Mouse (Mus musculus) neural tube, embryonic 14.5 days (tissue): ENCODE measurements at regions not wholly inside any gene's neighbourhood (a gene's known extent, or its start where the extent isn't known, plus 50 kb on each side); places are given as distances from the start of the nearest gene placed in this dataset.

ENCODE experiments used
- ATAC-seq: fragments of 200-750 bp; cut with Nextera tagmentation; 2 replicates; pipeline ENCODE4 v1.8.0; 2017; ENCODE audit warnings: low read depth, mild to moderate bottlenecking, moderate TSS enrichment, moderate library complexity
- H3K27ac ChIP-seq: fragments of 300-500 bp; sonication (generic); 2 replicates; pipeline ENCODE4 v1.5.1; 2014; ENCODE audit warnings: low read depth, mild to moderate bottlenecking, control low read depth, low read length, moderate library complexity, mixed read lengths
- H3K27me3 ChIP-seq: fragments of 300-500 bp; sonication (generic); 2 replicates; pipeline ENCODE4 v1.6.1; 2014; ENCODE audit warnings: low read length; ENCODE audit not compliant: control insufficient read depth, insufficient read depth
- H3K36me3 ChIP-seq: fragments of 300-500 bp; sonication (generic); 2 replicates; pipeline ENCODE4 v1.6.1; 2014; ENCODE audit warnings: low read length, mixed read lengths; ENCODE audit not compliant: control insufficient read depth, insufficient read depth
- H3K4me1 ChIP-seq: fragments of 300-500 bp; sonication (generic); 2 replicates; pipeline ENCODE4 v1.6.1; 2014; ENCODE audit warnings: low read length; ENCODE audit not compliant: control insufficient read depth, insufficient read depth
- H3K4me2 ChIP-seq: fragments of 300-500 bp; sonication (generic); 2 replicates; pipeline ENCODE4 v1.6.1; 2014; ENCODE audit warnings: mild to moderate bottlenecking, low read depth, low read length, control low read depth
- H3K4me3 ChIP-seq: fragments of 300-500 bp; sonication (generic); 2 replicates; pipeline ENCODE4 v1.5.1; 2014; ENCODE audit warnings: low read depth, low read length, control low read depth, mixed read lengths
- H3K9ac ChIP-seq: fragments of 300-500 bp; sonication (generic); replicated peaks from 2 replicates; pipeline ENCODE4 v1.6.1; 2014; ENCODE audit warnings: low read depth, mild to moderate bottlenecking, control low read depth, low read length, mixed read lengths
- H3K9me3 ChIP-seq: fragments of 300-500 bp; sonication (generic); 2 replicates; pipeline ENCODE4 v1.6.1; 2016; ENCODE audit warnings: low read length; ENCODE audit not compliant: control insufficient read depth
- WGBS: fragments of 180-500 bp; shearing (Covaris S2); extraction: QIAGEN DNeasy Blood & Tissue Kit; methylation state at CpG from one replicate; pipeline ENCODE4 v1.1.7; 2014; 5-methylcytosine and 5-hydroxymethylcytosine counted together

GRCm38 (mm10) chr17:41153736-41154453 is 219.0 kb upstream of the Cenpq start:
- H3K27ac ChIP-seq: no peak overlapping the region
- no peaks in the 10 kb centered on the region for H3K27me3 ChIP-seq
- WGBS: 70% methylated on average over 3 of the region's 3 CpGs
- H3K4me2 ChIP-seq: no peak overlapping the region
- H3K9me3 ChIP-seq: no peaks in the 10 kb centered on the region
- no peak; the same call in 1 of the 2 replicates for ATAC-seq
- no peaks in the 10 kb centered on the region for H3K36me3 ChIP-seq
- no peaks in the 10 kb centered on the region for H3K4me1 ChIP-seq
- H3K4me3 ChIP-seq: no peak overlapping the region
- H3K9ac ChIP-seq: no peak overlapping the region

DNA sequence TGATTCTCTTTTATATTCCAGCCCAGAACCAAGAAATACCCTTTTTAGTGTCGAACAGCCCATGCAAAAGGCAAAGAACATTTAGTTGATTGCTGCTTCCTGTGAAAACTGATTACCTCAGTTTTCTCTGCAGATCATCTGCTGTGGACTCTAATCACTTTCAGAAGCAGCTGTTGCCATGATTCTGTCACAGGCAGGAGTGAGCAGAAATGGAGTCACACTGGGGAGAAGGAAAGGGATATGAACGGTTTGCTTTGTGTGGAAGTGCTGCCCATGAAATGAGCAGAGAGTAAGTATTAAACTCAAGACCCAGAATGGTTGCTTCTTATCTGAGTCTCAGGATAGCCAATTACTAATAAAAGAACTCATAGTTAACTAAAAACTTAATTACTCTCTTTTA is 217.6 kb upstream of the Cenpq start:
- no peak overlapping the region for H3K4me2 ChIP-seq
- no peak overlapping the region for H3K4me3 ChIP-seq
- no peaks in the 10 kb centered on the region for H3K4me1 ChIP-seq
- ATAC-seq: no peak
- H3K9ac ChIP-seq: no peak overlapping the region
- 59% methylated on average over 2 of the region's 2 CpGs for WGBS
- H3K27me3 ChIP-seq: no peaks in the 10 kb centered on the region
- H3K27ac ChIP-seq: no peak overlapping the region
- no peaks in the 10 kb centered on the region for H3K9me3 ChIP-seq
- H3K36me3 ChIP-seq: no peaks in the 10 kb centered on the region

- 95% methylated on average over 4 of the region's 4 CpGs for WGBS
- Histone ChIP-seq H3K4me3 (no peak overlapping the region), H3K9me3 (no peaks in the 10 kb centered on the region), H3K9ac (no peak overlapping the region), H3K4me2 (no peak overlapping the region), H3K27ac (no peak overlapping the region), H3K27me3 (no peaks in the 10 kb centered on the region), H3K36me3 (no peaks in the 10 kb centered on the region), H3K4me1 (no peaks in the 10 kb centered on the region)
- no peak for ATAC-seq
These were observed 209.7 kb upstream of the Cenpq start for GRCm38 (mm10) chr17:41144523-41144922.

- Histone ChIP-seq H3K9ac (no peak overlapping the region), H3K4me2 (no peak overlapping the region), H3K4me1 (no peaks in the 10 kb centered on the region), H3K36me3 (no peaks in the 10 kb centered on the region), H3K4me3 (no peak overlapping the region), H3K9me3 (no peaks in the 10 kb centered on the region), H3K27ac (no peak overlapping the region), H3K27me3 (no peaks in the 10 kb centered on the region)
- 3% methylated on average over 4 of the region's 4 CpGs for WGBS
- peak; percentile 41; the same call in 1 of the 2 replicates for ATAC-seq
These were observed 190.7 kb upstream of the Cenpq start for GRCm38 (mm10) chr17:41125582-41125981.

GRCm38 (mm10) chr17:41122939-41123338 is 188.1 kb upstream of the Cenpq start:
- H3K27ac ChIP-seq: no peak overlapping the region
- H3K4me1 ChIP-seq: no peaks in the 10 kb centered on the region
- H3K4me3 ChIP-seq: no peak overlapping the region
- ATAC-seq: no peak
- H3K27me3 ChIP-seq: no peaks in the 10 kb centered on the region
- H3K9ac ChIP-seq: no peak overlapping the region
- no peaks in the 10 kb centered on the region for H3K9me3 ChIP-seq
- no peaks in the 10 kb centered on the region for H3K36me3 ChIP-seq
- H3K4me2 ChIP-seq: no peak overlapping the region

DNA sequence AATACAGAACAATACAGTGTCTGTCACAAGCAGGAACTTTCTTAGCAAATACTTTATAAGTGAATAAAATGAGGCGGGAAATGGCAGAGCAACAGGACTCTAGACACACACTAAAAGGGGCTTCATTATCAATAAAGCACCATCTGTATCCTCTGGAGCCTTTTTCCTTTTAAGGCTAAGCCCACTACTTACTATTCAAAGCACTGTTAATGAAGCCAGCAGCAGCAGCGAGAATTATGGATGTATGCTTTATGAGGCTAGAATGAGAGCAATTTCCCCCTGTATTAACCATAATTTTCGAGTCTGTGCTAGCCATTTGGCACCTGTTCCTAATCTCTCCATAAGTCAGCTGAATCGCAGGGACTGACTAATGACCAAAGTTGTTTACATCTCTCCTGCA is 169.1 kb upstream of the Cenpq start:
- Histone ChIP-seq H3K9ac (no peak overlapping the region), H3K4me3 (no peak overlapping the region), H3K27me3 (no peaks in the 10 kb centered on the region), H3K27ac (no peak overlapping the region), H3K36me3 (no peaks in the 10 kb centered on the region), H3K9me3 (no peaks in the 10 kb centered on the region), H3K4me1 (no peaks in the 10 kb centered on the region), H3K4me2 (no peak overlapping the region)
- WGBS: 52% methylated on average over 4 of the region's 4 CpGs
- peak; percentile 69; the same call in 1 of the 2 replicates for ATAC-seq

DNA sequence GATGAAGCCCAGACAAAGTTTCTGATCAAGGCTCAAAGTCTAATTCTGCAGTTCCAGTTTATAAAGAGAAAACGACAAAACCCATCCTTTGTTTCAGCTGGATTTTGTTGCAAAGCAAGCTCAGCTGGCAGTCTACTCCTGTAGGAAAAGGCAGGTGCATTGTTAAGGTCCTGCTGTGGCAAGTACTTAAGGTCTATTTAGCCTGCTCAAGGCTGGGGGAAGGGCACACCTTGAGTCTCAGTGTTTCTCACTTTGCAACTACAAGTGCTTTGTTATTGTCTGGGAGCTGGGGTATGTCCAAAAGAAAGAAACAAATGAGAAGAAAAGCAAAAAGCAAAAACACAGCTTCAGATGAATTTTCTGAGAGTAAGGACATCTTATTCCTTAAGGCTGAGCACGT is 136.0 kb upstream of the Cenpq start:
- ATAC-seq: no peak
- Histone ChIP-seq H3K27me3 (no peaks in the 10 kb centered on the region), H3K9ac (no peak overlapping the region), H3K4me1 (no peaks in the 10 kb centered on the region), H3K27ac (no peak overlapping the region), H3K36me3 (no peaks in the 10 kb centered on the region), H3K4me3 (no peak overlapping the region), H3K9me3 (no peaks in the 10 kb centered on the region), H3K4me2 (no peak overlapping the region)
- WGBS: 35% methylated on average over 2 of the region's 2 CpGs
